Mouse (Mus musculus) forebrain, embryonic 16.5 days (tissue): ENCODE measurements at regions not wholly inside any gene's neighbourhood (a gene's known extent, or its start where the extent isn't known, plus 50 kb on each side); places are given as distances from the start of the nearest gene placed in this dataset.

Experiments
- ATAC-seq: fragments of 200-750 bp; cut with Nextera tagmentation; 2 replicates; pipeline ENCODE4 v1.8.0; 2017; ENCODE audit warnings: mild to moderate bottlenecking, moderate library complexity
- H3K27ac ChIP-seq: fragments of 300-500 bp; sonication (generic); 2 replicates; pipeline ENCODE4 v1.5.1; 2014; ENCODE audit warnings: low read length, control low read depth
- H3K27me3 ChIP-seq: fragments of 300-500 bp; sonication (generic); replicated peaks from 2 replicates; pipeline ENCODE4 v1.6.1; 2014; ENCODE audit warnings: low read length; ENCODE audit not compliant: control insufficient read depth, insufficient read depth
- H3K36me3 ChIP-seq: fragments of 300-500 bp; sonication (generic); 2 replicates; pipeline ENCODE4 v1.6.1; 2014; ENCODE audit not compliant: control insufficient read depth, insufficient read depth
- H3K4me1 ChIP-seq: fragments of 300-500 bp; sonication (generic); replicated peaks from 2 replicates; pipeline ENCODE4 v1.6.1; 2014; ENCODE audit warnings: low read length; ENCODE audit not compliant: control insufficient read depth, insufficient read depth
- H3K4me2 ChIP-seq: fragments of 300-500 bp; sonication (generic); 2 replicates; pipeline ENCODE4 v1.6.1; 2014; ENCODE audit warnings: mild to moderate bottlenecking, low read length, control low read depth
- H3K4me3 ChIP-seq: fragments of 300-500 bp; sonication (generic); replicated peaks from 2 replicates; pipeline ENCODE4 v1.5.1; 2014; ENCODE audit warnings: mild to moderate bottlenecking, low read length, control low read depth
- H3K9ac ChIP-seq: fragments of 300-500 bp; sonication (generic); replicated peaks from 2 replicates; pipeline ENCODE4 v1.6.1; 2014; ENCODE audit warnings: low read depth, low read length, control low read depth
- H3K9me3 ChIP-seq: fragments of 300-500 bp; sonication (generic); 2 replicates; pipeline ENCODE4 v1.6.1; 2016; ENCODE audit warnings: low read length; ENCODE audit not compliant: control insufficient read depth
- WGBS: fragments of 180-500 bp; shearing (Covaris S2); extraction: QIAGEN DNeasy Blood & Tissue Kit; methylation state at CpG from one replicate; pipeline ENCODE4 v1.1.7; 2014; 5-methylcytosine and 5-hydroxymethylcytosine counted together

DNA sequence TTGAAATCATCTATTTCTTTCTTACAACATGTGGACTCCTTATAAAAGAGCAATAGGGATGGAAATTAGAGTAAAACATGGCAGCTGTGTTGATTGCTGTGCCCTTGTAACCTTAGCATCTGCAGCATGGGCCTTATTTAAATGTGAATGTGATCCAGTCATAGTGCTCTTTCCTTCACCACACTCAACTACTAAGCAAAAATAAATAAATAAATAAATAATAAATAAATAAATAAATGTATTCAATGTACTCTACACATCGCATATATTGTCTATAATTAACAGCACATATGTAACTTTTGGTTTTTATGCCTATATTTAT is 238.3 kb upstream of the Tecrl start:
- Histone ChIP-seq H3K9ac (no peak overlapping the region), H3K4me2 (no peak overlapping the region), H3K4me1 (no peaks in the 10 kb centered on the region), H3K27ac (no peak overlapping the region), H3K9me3 (no peaks in the 10 kb centered on the region), H3K4me3 (no peak overlapping the region), H3K36me3 (no peaks in the 10 kb centered on the region), H3K27me3 (no peaks in the 10 kb centered on the region)
- peak; percentile 97 for ATAC-seq
- 64% methylated on average over 1 of the region's 1 CpGs for WGBS

GRCm38 (mm10) chr5:83592587-83593288 is 237.7 kb upstream of the Tecrl start:
- no peaks in the 10 kb centered on the region for H3K9me3 ChIP-seq
- 76% methylated on average over 3 of the region's 3 CpGs for WGBS
- no peaks in the 10 kb centered on the region for H3K36me3 ChIP-seq
- H3K4me2 ChIP-seq, result no peak overlapping the region
- H3K4me1 ChIP-seq, result no peaks in the 10 kb centered on the region
- no peak overlapping the region for H3K27ac ChIP-seq
- H3K9ac ChIP-seq, result no peak overlapping the region
- no peak overlapping the region for H3K4me3 ChIP-seq
- ATAC-seq, result peak; percentile 86
- no peaks in the 10 kb centered on the region for H3K27me3 ChIP-seq
